Mouse (Mus musculus): Measurements from ENCODE around the gene Eif2ak4. TPM values are rescaled to one million over a fixed set of nuclear protein-coding genes. Genes with fewer than 3 reads are reported as not detected.

Gene Eif2ak4
- polyA plus RNA-seq, 1 experiment from 2014 or later: 15.2 TPM

- 87% methylated on average over 5 of the region's 5 CpGs for WGBS
Measured at GRCm38 (mm10) chr2:118390072-118390471, 1.7 kb downstream of the Eif2ak4 start.

DNA sequence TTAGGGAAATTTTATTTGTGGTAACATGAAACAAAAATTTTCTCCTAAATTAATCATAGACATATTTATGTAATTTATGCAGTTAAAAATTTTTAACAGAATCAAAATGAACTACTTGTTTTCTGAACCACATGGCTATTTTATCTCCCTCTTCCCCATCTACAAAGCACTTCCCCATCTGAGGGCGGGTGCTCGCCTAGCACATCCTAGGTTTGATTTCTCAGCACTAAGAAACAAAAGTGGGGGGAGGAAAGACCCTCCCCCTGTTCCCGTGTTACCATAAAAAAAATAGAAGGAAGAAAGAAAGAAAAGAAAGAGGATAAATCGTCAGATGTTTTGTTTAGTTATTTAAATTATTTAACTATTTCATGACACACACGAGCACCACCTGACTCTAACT is 2.8 kb downstream of the Eif2ak4 start:
- Histone ChIP-seq H3K27ac (ENCODE audit: low read length) (no peak overlapping the region), H3K27me3 (ENCODE audit: control insufficient read depth, insufficient read depth, low read length) (no peaks in the 10 kb centered on the region), H3K4me3 (ENCODE audit: low read depth, low read length) (no peak overlapping the region), H3K9ac (replicated peaks; ENCODE audit: low read depth, low read length) (no peak overlapping the region), H3K4me1 (ENCODE audit: control insufficient read depth, insufficient read depth, low read length) (peaks cover 8% of the 10 kb centered on the region; the same call in 1 of the 2 replicates), H3K9me3 (ENCODE audit: control insufficient read depth, low read depth, low read length) (no peaks in the 10 kb centered on the region), H3K36me3 (ENCODE audit: control insufficient read depth, insufficient read depth, low read length) (no peaks in the 10 kb centered on the region), H3K4me2 (replicated peaks; ENCODE audit: low read depth, low read length) (no peak overlapping the region)
- WGBS: 82% methylated on average over 5 of the region's 5 CpGs
- no peak for ATAC-seq (ENCODE audit: insufficient number of reproducible peaks, insufficient read depth, low FRiP score, low read depth)

More at GRCm38 (mm10) chr2:118390072-118390471, 1.7 kb downstream of the Eif2ak4 start:
- Histone ChIP-seq H3K36me3 (ENCODE audit: control insufficient read depth, insufficient read depth, low read length) (no peaks in the 10 kb centered on the region), H3K9me3 (ENCODE audit: control insufficient read depth, low read depth, low read length) (no peaks in the 10 kb centered on the region), H3K9ac (replicated peaks; ENCODE audit: low read depth, low read length) (no peak overlapping the region), H3K4me1 (ENCODE audit: control insufficient read depth, insufficient read depth, low read length) (peaks cover 8% of the 10 kb centered on the region; the same call in 1 of the 2 replicates), H3K4me2 (replicated peaks; ENCODE audit: low read depth, low read length) (peak overlapping the region; percentile 58), H3K27me3 (ENCODE audit: control insufficient read depth, insufficient read depth, low read length) (no peaks in the 10 kb centered on the region), H3K4me3 (ENCODE audit: low read depth, low read length) (no peak overlapping the region), H3K27ac (ENCODE audit: low read length) (no peak overlapping the region)
- ATAC-seq (ENCODE audit: insufficient number of reproducible peaks, insufficient read depth, low FRiP score, low read depth): no peak

DNA sequence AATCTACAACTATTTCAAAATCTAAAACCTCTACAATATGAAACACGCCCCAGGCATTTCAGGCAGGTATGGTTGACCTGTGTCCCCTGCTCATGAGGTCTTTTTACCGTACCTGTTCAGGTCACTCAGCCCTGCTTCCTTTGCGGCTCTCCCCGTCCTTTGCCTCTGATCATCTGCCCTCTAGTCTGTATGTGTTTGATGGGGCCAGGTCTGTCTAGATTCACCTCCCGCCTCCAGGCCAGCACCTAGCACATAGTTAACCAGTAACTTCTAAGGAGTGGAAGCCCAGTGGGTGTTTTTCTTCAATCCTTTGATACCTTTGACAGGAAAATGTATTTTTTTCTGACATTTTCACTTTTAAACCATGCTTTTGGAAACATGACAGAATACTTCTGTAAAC is 11.3 kb downstream of the Eif2ak4 start:
- H3K4me3 ChIP-seq (ENCODE audit: low read depth, low read length): no peak overlapping the region
- H3K27ac ChIP-seq (ENCODE audit: low read length): no peak overlapping the region
- H3K9ac ChIP-seq (replicated peaks; ENCODE audit: low read depth, low read length): no peak overlapping the region
- no peaks in the 10 kb centered on the region for H3K27me3 ChIP-seq (ENCODE audit: control insufficient read depth, insufficient read depth, low read length)
- H3K4me2 ChIP-seq (replicated peaks; ENCODE audit: low read depth, low read length): no peak overlapping the region
- ATAC-seq (ENCODE audit: insufficient number of reproducible peaks, insufficient read depth, low FRiP score, low read depth): no peak; the same call in 1 of the 2 replicates
- H3K9me3 ChIP-seq (ENCODE audit: control insufficient read depth, low read depth, low read length): no peaks in the 10 kb centered on the region
- H3K4me1 ChIP-seq (ENCODE audit: control insufficient read depth, insufficient read depth, low read length): no peaks in the 10 kb centered on the region
- 86% methylated on average over 5 of the region's 5 CpGs for WGBS
- peaks cover 3% of the 10 kb centered on the region; the same call in 1 of the 2 replicates for H3K36me3 ChIP-seq (ENCODE audit: control insufficient read depth, insufficient read depth, low read length)

DNA sequence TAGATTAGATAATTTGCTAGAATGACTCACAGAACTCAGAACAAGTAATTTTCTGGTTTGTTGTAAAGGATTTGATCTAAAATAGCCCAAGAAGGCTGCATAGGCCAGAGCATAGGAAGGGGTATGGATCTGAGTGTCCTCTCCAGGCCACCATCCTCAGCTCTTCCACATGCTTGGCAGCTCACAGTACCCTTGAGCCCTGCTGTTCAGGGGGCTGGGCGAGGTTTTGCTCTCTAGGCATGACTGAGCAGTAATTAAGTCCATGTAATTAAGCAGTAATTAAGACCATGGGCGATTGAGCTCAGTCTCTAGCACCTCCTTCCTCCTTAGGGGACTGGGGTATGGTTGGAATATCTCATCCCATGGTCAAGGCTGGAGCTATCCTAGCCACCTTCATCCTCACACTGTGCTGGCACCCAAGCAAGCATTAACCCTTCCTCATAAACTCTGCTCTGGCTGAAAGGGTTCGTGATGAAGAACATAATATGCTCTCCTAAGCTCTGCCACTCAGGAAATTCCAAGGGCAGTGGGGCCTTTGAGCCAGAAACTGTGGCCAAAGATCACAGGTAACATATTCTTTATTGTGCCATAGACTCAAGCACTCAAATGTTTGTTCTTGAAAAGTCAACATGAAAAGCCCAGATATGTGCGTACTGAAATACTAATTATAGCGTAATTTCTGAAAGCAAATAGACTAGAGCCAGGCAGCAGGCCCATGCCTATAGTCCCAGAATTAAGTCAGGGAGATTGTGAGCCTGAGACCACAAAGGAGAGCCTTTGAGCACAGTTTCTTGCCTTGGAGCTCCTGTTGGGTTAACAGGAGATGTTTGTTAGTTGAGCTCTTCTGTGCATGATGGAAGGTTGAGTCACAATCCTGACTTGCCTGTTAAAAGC is 13.7 kb downstream of the Eif2ak4 start:
- 0 out of 2 replicates have a peak overlapping the region, but pooled peaks have one; percentile 12 for H3K27ac ChIP-seq (ENCODE audit: low read length)
- WGBS: 75% methylated on average over 5 of the region's 5 CpGs
- H3K36me3 ChIP-seq (ENCODE audit: control insufficient read depth, insufficient read depth, low read length): peaks cover 3% of the 10 kb centered on the region; the same call in 1 of the 2 replicates
- H3K4me1 ChIP-seq (ENCODE audit: control insufficient read depth, insufficient read depth, low read length): no peaks in the 10 kb centered on the region
- no peak overlapping the region for H3K9ac ChIP-seq (replicated peaks; ENCODE audit: low read depth, low read length)
- peak; percentile 63 for ATAC-seq (ENCODE audit: insufficient number of reproducible peaks, insufficient read depth, low FRiP score, low read depth)
- no peak overlapping the region for H3K4me2 ChIP-seq (replicated peaks; ENCODE audit: low read depth, low read length)
- no peak overlapping the region for H3K4me3 ChIP-seq (ENCODE audit: low read depth, low read length)
- no peaks in the 10 kb centered on the region for H3K9me3 ChIP-seq (ENCODE audit: control insufficient read depth, low read depth, low read length)
- H3K27me3 ChIP-seq (ENCODE audit: control insufficient read depth, insufficient read depth, low read length): no peaks in the 10 kb centered on the region

DNA sequence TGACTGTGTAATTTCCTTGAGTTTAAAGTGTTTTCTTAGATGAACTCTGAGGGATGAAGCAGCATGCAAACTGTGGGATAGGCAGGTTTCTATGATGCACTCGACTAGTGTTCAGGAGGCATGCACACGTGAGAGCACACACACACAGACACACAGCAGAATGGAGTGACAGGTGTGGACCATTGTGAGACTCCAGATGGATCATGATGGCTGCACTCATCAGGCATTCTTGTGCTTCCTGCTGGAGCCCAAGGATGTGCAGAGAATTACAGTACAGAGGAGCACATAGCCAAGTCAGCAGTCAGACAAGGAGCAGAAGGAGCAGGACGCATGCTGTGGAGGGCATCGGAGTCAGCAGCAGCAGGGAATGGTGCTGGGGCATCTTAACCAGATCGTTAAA is 15.9 kb downstream of the Eif2ak4 start:
- H3K27ac ChIP-seq (ENCODE audit: low read length): no peak overlapping the region
- H3K27me3 ChIP-seq (ENCODE audit: control insufficient read depth, insufficient read depth, low read length): no peaks in the 10 kb centered on the region
- H3K9me3 ChIP-seq (ENCODE audit: control insufficient read depth, low read depth, low read length): no peaks in the 10 kb centered on the region
- ATAC-seq (ENCODE audit: insufficient number of reproducible peaks, insufficient read depth, low FRiP score, low read depth): no peak
- H3K4me1 ChIP-seq (ENCODE audit: control insufficient read depth, insufficient read depth, low read length): no peaks in the 10 kb centered on the region
- no peak overlapping the region for H3K4me3 ChIP-seq (ENCODE audit: low read depth, low read length)
- no peak overlapping the region for H3K4me2 ChIP-seq (replicated peaks; ENCODE audit: low read depth, low read length)
- peaks cover 3% of the 10 kb centered on the region; the same call in 1 of the 2 replicates for H3K36me3 ChIP-seq (ENCODE audit: control insufficient read depth, insufficient read depth, low read length)
- 88% methylated on average over 5 of the region's 5 CpGs for WGBS
- H3K9ac ChIP-seq (replicated peaks; ENCODE audit: low read depth, low read length): no peak overlapping the region

GRCm38 (mm10) chr2:118405568-118405967 is 17.1 kb downstream of the Eif2ak4 start:
- 79% methylated on average over 4 of the region's 4 CpGs for WGBS
- H3K36me3 ChIP-seq (ENCODE audit: control insufficient read depth, insufficient read depth, low read length): peaks cover 6% of the 10 kb centered on the region; the same call in 1 of the 2 replicates
- H3K9ac ChIP-seq (replicated peaks; ENCODE audit: low read depth, low read length): no peak overlapping the region
- no peak overlapping the region for H3K4me3 ChIP-seq (ENCODE audit: low read depth, low read length)
- H3K4me2 ChIP-seq (replicated peaks; ENCODE audit: low read depth, low read length): no peak overlapping the region
- no peaks in the 10 kb centered on the region for H3K4me1 ChIP-seq (ENCODE audit: control insufficient read depth, insufficient read depth, low read length)
- no peaks in the 10 kb centered on the region for H3K27me3 ChIP-seq (ENCODE audit: control insufficient read depth, insufficient read depth, low read length)
- ATAC-seq (ENCODE audit: insufficient number of reproducible peaks, insufficient read depth, low FRiP score, low read depth): no peak
- no peak overlapping the region for H3K27ac ChIP-seq (ENCODE audit: low read length)
- no peaks in the 10 kb centered on the region for H3K9me3 ChIP-seq (ENCODE audit: control insufficient read depth, low read depth, low read length)

DNA sequence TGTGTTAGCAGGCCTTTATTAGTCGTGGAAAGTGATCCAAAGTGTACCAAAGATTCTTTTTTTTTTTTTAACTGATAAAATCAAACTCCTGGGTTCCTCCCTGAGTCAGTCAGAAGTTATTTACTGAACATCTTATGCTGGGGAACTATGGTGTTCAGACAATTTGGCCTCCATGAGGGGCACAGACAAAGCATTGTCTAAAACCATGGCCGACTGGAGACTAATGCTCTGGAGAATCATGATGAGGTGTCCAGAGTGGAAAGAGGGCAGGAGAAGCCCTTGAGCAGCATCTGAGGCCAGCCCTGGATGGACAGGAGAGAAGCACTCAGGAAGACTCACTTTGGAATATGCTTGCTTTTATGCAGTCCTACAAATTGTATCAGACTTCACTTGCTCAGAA is 18.4 kb downstream of the Eif2ak4 start:
- H3K4me2 ChIP-seq (replicated peaks; ENCODE audit: low read depth, low read length): no peak overlapping the region
- no peak for ATAC-seq (ENCODE audit: insufficient number of reproducible peaks, insufficient read depth, low FRiP score, low read depth)
- H3K27me3 ChIP-seq (ENCODE audit: control insufficient read depth, insufficient read depth, low read length): no peaks in the 10 kb centered on the region
- WGBS: 69% methylated on average over 2 of the region's 2 CpGs
- no peaks in the 10 kb centered on the region for H3K4me1 ChIP-seq (ENCODE audit: control insufficient read depth, insufficient read depth, low read length)
- no peaks in the 10 kb centered on the region for H3K9me3 ChIP-seq (ENCODE audit: control insufficient read depth, low read depth, low read length)
- peaks cover 10% of the 10 kb centered on the region; the same call in 1 of the 2 replicates for H3K36me3 ChIP-seq (ENCODE audit: control insufficient read depth, insufficient read depth, low read length)
- no peak overlapping the region for H3K27ac ChIP-seq (ENCODE audit: low read length)
- H3K9ac ChIP-seq (replicated peaks; ENCODE audit: low read depth, low read length): no peak overlapping the region
- no peak overlapping the region for H3K4me3 ChIP-seq (ENCODE audit: low read depth, low read length)

GRCm38 (mm10) chr2:118408336-118408895 is 20.0 kb downstream of the Eif2ak4 start:
- Histone ChIP-seq H3K4me2 (replicated peaks; ENCODE audit: low read depth, low read length) (no peak overlapping the region), H3K9me3 (ENCODE audit: control insufficient read depth, low read depth, low read length) (no peaks in the 10 kb centered on the region), H3K27ac (ENCODE audit: low read length) (no peak overlapping the region), H3K4me1 (ENCODE audit: control insufficient read depth, insufficient read depth, low read length) (no peaks in the 10 kb centered on the region), H3K36me3 (ENCODE audit: control insufficient read depth, insufficient read depth, low read length) (peaks cover 12% of the 10 kb centered on the region; the same call in 1 of the 2 replicates), H3K27me3 (ENCODE audit: control insufficient read depth, insufficient read depth, low read length) (no peaks in the 10 kb centered on the region), H3K4me3 (ENCODE audit: low read depth, low read length) (no peak overlapping the region), H3K9ac (replicated peaks; ENCODE audit: low read depth, low read length) (no peak overlapping the region)
- WGBS: 78% methylated on average over 4 of the region's 4 CpGs
- no peak for ATAC-seq (ENCODE audit: insufficient number of reproducible peaks, insufficient read depth, low FRiP score, low read depth)
